Mouse (Mus musculus) gastrocnemius, postnatal 25 days (tissue): ENCODE data around the gene Cbx4. TPM values are rescaled to one million over a fixed set of nuclear protein-coding genes. Genes with fewer than 3 reads are reported as not detected.

Experiments used
- DNase-seq: peaks from one replicate; pipeline ENCODE4 v3.0.0; 2022
- total RNA-seq, 2 experiments: library from RNA; stranded (reverse); gene quantifications; 1 replicate in 1 of 2; 2 replicates in 1 of 2; pipeline ENCODE4 v1.2.3; 2021

Gene Cbx4
- total RNA-seq, 2 experiments from 2014 or later: 2.4 to 3.5 TPM

DNA sequence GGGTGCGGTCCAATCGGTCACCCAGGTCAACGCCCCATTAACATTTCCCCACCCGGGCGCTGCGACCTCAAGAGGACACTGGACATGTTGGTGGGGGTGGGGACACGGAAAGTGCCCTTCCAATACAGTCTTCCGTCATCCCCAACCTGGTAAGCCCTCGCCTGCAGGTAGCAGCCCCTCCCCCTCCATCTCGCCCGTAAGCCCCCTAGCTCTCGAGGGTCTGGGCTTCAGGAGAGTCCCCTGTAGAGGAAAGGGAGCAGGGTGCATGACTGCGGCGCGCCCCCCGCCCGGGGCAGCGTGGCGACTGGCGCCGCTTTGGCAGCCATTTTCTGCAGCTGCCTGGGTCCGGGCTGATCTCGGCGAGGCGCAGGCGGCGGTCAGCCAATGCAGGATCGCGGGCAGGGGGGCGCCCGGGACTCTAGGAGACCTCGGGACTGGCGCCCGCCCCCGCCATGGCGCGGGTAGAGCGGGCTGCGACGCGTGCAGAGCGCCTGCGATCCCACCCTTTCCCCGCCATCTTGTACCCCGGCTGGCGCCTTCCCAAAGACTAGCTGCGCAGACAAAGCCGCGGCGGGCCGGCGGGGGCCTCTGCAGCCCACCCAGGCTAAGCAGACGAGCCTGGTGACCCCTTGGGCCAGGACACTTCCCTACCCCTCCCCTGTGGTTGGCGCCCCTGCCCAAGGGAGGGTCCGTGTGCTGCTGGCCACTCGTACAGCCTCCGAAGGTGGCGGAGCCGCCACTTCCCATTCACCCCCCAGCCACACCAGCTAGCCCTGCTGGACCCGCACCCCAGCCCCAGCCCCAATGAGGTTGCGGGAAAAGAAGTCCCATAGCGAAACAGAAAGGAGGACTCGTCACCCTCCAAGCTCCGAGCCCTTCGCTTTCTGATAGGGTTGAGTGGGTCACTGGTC lies 29.5 kb downstream of the Cbx4 start:
- DNase-seq: no peak

DNA sequence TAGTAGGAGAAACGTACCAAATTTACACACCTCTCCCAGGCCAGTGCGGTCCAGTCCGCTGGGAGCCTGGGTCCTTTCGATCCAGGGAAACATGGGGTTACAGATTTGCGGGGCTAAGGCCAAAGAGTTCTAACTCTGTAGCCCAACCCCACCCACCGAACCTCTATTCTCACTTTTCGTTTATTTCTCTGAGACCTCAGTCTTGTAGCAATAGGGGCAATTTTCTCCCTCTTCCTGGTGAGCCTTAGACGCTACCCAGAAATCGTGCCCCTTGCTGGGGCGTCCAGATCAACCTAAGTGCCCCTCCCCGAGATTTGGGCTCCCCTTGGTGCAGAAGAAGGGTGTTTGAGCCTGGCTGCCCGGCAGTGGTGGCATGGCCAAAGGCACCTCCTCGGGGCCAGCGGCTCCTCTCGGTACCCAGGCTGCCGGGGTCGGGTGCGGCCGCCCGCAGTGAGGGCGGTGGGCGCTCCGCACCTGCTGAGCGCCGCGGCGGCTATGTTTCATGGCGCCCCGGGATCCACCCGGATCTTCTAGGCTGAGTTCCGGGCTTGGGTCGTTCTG lies 30.4 kb downstream of the Cbx4 start:
- no peak for DNase-seq

DNA sequence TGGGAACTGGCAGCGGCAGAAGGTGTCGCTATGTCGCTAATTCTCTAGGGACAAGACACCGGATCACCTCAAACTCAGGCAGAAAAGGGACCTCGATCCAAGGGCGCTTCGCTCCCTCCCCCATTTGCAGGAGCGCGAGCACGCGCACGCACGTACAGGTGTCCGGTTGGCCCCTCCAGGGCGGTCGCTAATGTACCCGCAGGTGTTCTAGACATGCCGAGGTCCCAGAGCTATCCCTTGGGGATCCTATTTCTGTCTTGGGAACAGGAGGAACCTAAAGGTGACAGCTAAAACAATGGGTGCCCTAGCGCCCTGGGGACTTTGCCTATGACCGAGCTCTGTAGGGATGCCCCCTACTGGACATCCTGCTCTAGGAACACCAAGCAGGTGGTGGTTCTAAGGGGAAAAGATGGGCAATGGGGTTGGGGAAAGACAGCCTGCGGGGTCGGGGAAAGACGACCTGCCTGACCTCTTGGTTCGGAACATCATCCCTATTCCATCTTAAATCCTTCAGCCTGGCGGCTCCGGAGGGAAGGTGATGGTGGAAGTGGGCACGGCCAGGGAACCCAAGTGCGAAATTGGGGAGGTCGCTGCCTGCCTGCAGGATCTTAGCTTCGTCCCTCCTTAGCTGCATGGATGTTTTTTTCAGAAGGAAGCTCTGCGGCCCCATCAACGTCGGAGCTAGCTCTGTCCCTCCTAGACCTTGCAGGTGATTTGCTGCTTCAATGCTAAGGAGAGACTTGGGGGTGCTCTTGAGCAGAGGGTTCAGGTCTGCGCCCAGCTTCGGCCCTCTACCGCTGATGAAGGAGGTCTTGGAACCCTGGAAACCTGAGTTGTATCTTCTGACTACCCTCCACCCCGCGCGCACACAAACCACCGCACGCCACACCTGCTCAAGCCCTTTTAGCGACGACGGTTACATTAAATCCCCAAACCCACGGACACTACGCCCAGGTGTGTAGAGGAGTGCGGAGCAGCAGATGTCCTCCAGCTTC lies 31.4 kb downstream of the Cbx4 start:
- no peak for DNase-seq

DNA sequence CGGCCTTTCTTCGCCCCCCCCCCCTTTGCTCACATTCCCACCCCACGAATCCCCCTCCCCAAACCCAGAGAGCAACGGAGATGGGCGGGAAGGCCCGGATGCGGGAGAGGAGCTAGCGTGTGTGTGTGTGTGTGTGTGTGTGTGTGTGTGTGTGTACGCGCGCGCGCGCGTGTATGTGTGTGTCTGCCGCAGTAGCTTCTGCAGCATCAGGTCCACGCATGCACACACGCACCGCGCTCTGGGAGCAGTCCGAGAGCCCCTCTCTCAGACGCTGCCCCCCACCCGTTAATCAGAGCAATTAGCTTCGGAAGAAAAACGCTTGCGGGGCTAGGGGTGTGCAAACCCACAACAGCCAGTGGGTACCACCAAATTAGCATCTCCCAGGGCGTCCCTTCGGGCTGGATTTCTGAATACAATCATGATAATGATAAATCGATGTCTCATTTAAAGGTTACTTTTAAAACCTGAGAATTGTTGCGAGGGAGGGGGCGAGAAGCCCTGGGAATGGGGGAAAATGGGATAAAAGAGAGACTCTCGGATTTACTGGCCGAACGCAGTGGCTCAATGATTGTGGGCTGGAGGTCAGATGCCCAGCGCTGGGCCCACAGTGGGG lies 32.2 kb downstream of the Cbx4 start:
- DNase-seq: no peak

DNA sequence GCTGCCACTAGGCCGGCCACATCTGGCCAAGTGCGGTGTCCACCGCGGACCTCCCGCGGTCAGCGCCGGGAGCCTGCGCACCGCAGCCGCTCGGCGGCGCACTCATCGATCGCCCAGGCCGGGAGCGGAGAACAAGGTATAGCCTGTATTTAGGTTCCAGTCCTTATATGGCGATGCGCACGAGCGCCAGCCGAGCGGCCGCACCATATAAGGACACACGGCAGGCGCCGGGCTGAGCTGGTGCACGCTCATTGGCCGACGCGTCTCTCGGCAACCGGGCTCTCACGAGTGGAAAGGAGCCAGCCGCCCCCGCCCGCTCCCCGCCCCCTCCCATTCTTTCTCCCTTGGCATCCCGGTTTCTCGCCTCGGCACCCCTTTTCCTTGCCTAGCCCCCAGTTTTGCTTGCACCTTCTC lies 32.8 kb downstream of the Cbx4 start:
- DNase-seq: peak; percentile 71

DNA sequence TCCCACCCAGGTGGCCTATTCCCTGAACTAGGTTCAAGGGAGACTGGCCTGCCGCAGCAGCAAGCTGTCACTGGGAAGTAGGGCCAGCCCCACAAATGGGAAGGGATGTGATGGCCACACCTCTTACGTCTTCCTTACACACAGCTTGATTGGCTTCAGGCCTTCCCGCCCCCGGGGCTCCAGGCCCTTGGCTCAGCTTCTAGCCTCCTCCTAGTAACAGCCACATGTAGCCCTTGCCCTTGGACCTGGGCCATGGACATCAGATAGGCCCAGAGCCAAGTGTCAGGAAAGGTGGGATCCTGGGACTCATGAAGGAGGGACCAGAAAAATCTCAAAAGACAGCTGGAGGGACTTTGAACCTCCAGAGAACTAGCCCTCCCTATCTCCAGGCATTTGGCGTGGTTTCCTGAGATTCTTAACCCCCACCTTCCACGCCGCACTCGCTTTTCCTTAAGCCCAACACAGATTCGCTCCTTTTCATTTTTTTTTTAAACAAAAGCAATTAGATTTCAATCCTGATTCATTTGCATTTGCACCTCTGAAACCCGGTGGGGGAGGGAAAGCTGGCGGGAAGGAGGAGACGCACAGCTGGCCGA lies 33.3 kb downstream of the Cbx4 start:
- DNase-seq: no peak

DNA sequence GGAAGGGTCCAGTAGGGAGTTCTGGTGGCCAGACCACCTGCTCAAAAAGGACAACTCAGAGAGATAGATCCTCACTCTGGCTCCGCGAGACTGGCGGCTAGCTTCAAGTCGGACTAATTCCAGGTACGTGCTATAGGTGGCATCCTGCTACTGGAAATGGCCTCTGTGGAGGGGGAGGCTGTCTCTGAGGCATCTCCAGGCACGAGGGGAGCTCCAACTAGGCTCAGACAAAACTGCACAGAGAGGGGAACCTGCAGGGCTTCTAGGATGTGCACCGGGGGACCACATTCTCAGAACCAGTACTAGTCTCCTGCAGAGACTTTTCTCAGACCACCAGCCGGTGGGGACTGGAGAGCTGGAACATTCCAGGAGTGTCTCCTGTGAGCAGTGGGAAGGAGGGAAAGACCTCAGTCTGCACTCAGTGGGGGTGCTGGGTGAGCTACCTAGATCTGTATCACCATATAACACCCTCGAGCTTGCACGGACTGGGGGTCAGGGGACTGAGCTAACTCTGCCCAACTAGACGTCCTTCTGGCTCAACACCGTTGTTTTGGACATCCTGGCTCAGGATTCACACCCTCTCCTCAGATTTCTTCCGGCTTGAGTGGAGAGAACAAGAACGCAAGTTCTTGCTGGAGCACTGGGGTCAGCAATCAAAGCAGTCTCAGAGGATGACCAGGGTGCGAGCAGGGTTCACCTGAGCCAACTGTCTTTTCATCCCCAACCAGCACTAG lies 33.9 kb downstream of the Cbx4 start:
- DNase-seq: no peak

DNA sequence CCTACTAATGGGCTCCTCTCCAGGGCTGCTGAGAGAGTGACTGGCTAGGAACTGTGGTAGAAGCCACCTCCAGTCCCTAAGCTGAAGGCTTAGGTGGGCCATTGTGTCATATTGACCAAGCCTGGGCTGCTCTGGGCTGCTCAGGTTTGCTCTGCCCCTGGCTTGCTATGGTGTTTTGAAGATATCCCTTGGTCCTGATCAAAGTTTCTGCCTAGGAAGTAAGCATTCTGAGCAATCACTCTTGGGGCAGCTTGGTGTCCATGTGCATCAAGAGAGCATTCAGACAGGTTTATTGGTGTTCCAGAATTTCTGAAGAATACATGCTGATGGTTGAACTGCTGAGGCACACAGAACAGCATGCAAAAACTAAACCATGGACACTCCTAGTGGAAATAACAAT lies 34.6 kb downstream of the Cbx4 start:
- DNase-seq: no peak

DNA sequence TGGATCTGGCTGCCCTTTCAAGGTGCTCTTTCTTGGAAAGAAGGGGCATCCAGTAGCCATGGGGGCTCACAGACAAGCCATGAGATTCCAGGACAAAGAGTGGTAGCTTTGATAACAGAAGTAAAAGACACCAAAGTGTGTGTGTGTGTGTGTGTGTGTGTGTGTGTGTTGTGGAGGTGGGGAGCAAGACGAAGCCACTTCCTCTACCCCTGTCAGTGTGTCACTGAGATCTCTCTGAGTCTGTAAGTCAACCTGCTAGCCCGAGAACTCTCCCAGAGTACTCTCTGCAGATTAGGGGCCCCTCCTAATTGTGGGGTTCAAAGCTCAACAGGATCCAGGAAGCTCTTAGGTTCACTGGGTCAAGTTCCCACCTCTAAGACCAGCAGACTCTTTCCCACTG lies 35.7 kb downstream of the Cbx4 start:
- no peak for DNase-seq

DNA sequence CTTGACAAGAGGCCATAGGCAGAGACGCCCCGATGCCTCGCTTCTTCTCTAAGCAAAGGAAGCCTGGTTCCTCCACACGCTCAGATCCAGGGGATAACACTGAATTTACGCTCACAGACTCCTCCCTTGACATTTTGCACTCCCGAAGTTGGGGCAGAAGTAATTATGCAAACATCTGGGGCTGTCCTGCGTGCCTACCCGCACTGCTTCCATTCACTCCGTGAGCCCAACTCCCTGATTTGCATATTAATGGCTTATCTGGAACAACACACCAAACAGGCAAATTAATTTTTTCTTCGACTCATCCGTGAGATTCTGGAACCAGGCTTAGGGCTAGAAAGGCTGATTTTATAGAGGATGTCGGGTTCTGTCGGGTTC lies 37.9 kb downstream of the Cbx4 start:
- no peak for DNase-seq

DNA sequence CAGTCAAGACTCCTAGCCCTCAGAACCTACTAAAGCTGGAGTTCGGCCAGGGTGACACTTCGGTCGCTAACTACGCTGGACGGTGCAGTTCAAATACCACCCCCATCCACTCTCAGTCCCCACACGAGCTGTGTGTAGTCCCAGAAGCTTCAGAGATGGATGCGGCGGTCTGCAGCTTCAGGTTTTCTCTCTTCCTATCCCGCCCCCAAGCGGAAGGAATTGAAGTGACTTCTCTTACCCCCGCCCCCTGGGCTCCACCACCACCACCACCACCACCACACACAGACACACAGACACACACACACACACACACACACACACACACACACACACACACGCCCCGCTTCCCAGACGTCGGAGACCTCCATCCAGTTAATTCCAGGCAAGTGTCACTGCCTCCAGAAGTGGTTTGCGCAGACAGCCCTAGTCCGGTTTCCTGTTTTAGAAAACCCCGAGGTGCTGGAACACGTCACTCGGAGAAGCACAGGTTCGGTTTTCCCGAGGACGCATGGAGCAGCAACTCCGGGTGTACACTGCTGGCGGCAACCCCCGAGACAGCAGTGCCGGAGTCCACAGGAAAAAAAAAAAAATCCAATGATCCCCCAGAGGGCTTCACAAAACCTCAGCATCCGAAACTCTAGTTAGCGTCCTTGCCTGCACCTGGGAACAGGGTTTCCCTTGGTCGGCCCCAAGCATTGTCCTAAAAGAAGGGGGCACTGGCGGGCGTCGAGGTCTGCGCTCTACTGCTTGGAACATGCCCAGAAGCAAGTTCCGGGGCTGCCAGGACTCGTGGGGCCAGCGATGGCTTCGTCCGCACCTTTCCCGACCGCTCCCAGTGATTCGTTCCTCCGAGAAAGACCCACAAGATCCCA lies 38.5 kb downstream of the Cbx4 start:
- DNase-seq: no peak

DNA sequence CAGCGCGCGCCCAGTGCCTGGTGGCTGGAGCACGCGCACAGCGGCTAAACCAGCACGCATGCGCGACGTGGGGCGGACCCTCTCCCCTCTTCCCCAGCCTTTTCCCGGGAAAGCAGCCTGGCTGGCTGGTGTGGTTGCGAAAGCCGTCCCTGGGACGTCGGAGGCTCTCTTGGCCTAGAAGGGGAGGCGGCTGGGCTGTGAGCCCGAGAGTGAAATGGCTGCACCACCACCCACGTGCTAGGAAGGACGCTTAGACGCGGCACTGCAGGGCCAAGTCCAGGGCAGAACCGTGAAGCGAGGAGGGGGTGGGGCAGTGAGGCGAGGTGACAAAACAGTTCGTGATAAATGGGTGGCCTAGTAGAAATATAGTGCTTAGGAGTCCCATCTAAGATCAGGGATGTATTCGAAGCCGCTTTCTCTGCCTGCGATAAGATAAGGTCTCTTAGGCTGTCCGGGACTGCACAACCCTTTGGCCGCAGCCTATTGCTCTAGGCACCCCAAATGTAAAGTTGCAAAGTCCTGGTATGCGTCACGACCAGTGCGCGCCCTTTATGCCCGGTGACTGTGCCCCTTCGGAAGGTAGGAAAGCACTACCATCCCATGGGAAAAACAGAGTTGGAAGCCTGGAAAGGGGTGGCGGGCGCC lies 39.3 kb downstream of the Cbx4 start:
- peak; percentile 70 for DNase-seq

DNA sequence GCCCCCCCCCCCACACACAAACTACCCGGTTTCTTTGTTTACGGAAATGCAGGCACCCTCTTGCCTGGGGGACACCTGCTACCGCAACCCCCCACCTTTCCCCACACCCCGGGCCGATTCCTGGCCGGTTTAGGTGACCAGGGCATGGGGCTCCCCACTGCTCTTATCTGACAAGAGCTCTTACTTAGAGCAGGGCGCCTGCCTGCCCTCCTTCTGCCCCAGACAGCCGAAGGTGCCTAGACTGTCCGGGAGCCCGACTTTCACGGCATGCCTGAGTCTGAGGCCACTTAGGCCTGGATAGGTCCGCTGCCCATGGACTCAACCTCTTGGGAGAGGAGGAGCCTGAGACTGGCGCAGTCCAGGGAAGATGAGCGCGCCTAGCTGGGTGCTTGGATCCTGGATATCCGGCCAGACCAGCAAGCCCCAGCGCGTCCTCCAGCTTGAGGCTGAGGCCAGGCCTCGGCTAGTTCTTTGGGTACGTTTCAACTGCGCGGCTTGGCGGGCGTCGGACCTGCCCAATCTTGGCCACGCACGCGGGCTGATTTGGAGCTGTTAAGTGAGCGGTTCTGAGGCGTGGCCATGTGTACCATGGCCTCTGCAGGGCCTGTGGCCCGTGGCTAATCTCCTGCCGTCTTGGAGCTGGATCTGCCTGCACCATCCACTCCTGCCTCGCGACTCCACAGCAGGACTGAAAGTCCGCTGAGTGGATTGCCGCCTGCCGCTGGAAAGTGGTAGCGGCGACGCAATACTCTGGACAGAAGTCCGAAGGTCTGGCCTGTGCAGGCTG lies 41.3 kb downstream of the Cbx4 start:
- DNase-seq: no peak

DNA sequence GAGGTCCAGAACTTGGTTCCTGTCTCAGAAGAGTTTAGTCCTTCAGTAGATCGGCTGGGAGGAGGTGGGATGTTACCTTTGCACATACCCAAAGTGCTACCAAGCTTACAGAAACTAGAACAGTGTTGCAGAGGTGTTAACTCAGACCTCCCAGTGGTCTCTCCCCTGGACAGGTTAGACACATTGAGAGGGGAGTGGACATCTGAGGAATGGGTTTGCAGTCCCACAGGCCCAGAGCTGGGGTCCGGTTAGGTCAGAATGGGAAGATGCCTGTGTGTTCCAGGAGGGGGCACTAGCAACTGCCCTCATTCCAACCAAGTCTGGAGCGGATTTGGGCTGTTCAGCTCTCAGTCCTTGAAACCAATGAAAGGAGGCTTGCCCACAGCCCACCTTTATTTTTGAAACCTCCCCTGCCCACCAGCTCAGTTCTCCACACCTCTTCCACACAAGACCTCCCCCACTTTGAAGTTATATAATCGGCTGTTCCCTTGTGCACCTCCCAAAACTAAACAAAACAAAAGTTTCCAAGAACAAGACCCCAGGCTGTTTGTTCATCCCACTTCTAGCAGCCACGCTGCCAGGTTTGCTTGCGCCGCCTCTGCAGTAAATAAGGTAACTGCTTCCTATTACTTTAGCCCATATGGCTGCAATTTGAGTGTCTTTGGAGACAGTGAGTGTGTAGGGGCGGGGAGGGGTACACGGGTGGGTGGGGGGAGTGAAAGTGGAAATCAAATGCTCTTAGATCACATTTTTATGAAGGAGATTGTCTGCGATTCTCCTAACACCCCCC lies 42.1 kb downstream of the Cbx4 start:
- no peak for DNase-seq

DNA sequence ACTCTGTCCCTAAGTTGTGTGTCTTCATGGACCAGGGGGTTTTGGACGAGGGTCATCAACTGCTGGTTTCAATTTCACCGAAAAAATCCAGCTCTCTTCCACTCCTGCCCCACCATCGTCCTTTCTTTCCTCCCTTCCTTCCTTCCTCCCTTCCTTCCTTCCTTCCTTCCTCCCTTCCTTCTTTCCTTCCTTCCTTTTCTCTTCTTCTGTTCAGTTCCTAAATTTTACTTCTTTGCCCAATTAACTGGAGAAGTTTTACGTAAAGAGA lies 42.8 kb downstream of the Cbx4 start:
- DNase-seq: no peak

DNA sequence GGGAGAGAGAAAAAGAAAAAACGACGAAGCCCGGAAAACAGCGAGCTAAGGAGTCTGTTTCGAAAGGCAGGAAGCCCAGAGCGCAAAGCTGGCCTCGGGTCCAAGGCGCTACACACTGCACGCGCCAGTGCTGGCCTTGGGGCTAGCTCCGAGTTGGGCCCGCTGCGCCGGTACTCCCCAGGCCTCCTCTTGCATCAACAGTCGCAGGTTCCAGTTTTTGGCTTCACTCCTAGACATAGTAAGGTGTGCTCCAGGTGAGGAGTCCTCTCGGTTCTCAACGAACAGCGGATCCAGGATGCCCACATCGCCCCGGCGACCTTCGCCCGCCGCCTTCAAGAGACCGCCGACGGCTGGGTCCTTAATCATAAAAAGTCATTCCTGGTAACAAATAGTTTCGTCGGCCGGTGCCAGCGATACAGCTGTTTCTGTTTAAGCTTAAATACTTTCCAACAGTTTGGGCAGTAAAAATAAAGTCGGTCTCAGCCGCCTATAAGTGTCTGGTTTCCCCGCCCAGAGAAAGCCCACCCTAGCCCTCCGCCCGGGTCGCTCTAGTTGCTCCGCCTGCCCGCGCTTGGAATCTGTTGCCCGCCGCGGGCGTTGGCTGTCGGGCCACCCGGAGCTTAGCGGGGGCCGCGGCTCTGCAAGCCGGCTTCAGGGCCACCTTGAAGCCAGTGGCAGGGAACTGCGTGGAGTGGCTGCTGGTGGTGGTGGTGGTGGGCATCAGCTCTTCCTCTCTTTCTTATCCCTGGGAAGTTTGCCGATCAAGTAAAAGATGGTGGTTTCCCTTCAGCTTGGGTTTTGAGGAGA lies 43.4 kb downstream of the Cbx4 start:
- no peak for DNase-seq

DNA sequence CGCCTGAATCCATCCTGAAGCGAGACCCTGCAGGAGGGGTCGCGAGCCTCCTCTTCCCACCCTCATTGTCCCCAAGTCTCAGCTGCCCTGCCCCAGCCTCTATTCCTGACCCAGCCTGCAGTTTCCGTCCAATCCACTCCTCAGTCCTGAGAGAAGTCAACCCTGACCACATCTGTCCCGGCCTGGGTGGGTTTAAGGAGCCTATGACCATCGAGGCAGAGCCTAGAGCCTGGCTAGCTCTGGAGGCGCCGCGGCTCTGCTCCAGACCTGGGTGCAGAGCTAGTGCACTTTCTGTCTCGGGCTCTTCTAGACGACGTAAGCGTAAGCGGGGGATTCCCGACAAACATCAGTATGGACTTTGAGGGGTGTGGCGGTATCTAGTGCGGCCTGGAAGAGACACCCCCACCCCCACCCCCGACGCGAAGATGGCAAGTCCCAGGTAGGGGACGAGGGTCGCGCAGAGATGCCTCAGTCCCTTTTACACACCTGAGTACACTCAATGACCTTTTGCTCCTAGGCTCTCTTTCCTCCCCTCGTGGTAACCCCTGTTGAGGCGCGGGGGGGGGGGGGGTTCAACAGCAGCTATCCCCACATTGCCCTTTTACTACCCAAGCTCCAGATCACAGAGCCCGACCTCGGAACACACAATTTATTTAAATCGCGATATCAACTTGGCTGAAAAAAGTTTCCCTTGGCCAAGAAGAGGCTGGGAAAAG lies 44.1 kb downstream of the Cbx4 start:
- no peak for DNase-seq
